Mouse (Mus musculus) common myeloid progenitor, adult 5-6 weeks (primary cell): ENCODE results near the gene Rfc5. TPM values are rescaled to one million over a fixed set of nuclear protein-coding genes. Genes with fewer than 3 reads are reported as not detected.

Experiments used
- ATAC-seq: replicated peaks from 2 replicates; pipeline ENCODE4 v1.8.0; 2016; ENCODE audit warnings: low read depth, mild to moderate bottlenecking, moderate TSS enrichment, inconsistent platforms; ENCODE audit not compliant: poor library complexity, severe bottlenecking
- total RNA-seq: library from RNA; stranded (forward); fragments of 200-1000, 187-1606 nt; gene quantifications from 2 replicates; pipeline ENCODE4 v1.2.3, GENCODE M21; 2017

Rfc5 gene
- total RNA-seq, 1 experiment from 2014 or later = 68.8 TPM

GRCm38 (mm10) chr5:117377731-117378130 lies 11.1 kb downstream of the Rfc5 start:
- ATAC-seq = peak; percentile 85

- ATAC-seq = no peak
These were observed 12.5 kb downstream of the Rfc5 start for GRCm38 (mm10) chr5:117376331-117376761.

GRCm38 (mm10) chr5:117374372-117375049 lies 14.3 kb downstream of the Rfc5 start:
- no peak for ATAC-seq

- ATAC-seq = peak; percentile 11; the same call in 1 of the 2 replicates
These were observed 15.4 kb downstream of the Rfc5 start for GRCm38 (mm10) chr5:117373418-117373817.

GRCm38 (mm10) chr5:117370592-117370991 lies 18.3 kb downstream of the Rfc5 start:
- ATAC-seq = no peak

GRCm38 (mm10) chr5:117367206-117367605 lies 21.6 kb downstream of the Rfc5 start:
- no peak for ATAC-seq

- no peak for ATAC-seq
These were observed 22.8 kb downstream of the Rfc5 start for GRCm38 (mm10) chr5:117365904-117366561.

GRCm38 (mm10) chr5:117364821-117365220 lies 24.0 kb downstream of the Rfc5 start:
- ATAC-seq = no peak

- ATAC-seq = peak; percentile 34
These were observed 25.6 kb downstream of the Rfc5 start for GRCm38 (mm10) chr5:117363066-117363782.

GRCm38 (mm10) chr5:117361590-117361989 lies 27.3 kb downstream of the Rfc5 start:
- no peak for ATAC-seq

GRCm38 (mm10) chr5:117360631-117361541 lies 28.0 kb downstream of the Rfc5 start:
- ATAC-seq = peak; percentile 2; the same call in 1 of the 2 replicates

- ATAC-seq = no peak
These were observed 28.7 kb downstream of the Rfc5 start for GRCm38 (mm10) chr5:117360228-117360515.

- ATAC-seq = peak; percentile 34
These were observed 29.2 kb downstream of the Rfc5 start for GRCm38 (mm10) chr5:117359497-117360227.

GRCm38 (mm10) chr5:117358725-117359124 lies 30.1 kb downstream of the Rfc5 start:
- ATAC-seq = no peak

GRCm38 (mm10) chr5:117358248-117358630 lies 30.6 kb downstream of the Rfc5 start:
- no peak for ATAC-seq

GRCm38 (mm10) chr5:117357478-117358247 lies 31.2 kb downstream of the Rfc5 start:
- ATAC-seq = 0 out of 2 replicates have a peak, but pooled peaks have one; percentile 13

- ATAC-seq = 0 out of 2 replicates have a peak, but pooled peaks have one; percentile 12
These were observed 31.7 kb downstream of the Rfc5 start, which contains the start of gene Wsb2 for GRCm38 (mm10) chr5:117357129-117357477. Wsb2 (plus strand) TSS chr5:117357304.

- no peak for ATAC-seq
These were observed 32.3 kb downstream of the Rfc5 start for GRCm38 (mm10) chr5:117356365-117357128.
